Mouse (Mus musculus): ENCODE measurements around the gene Rpl22l1.
"Not testable (repeated sequence)": the region's sequence is repeated elsewhere in the genome, so short reads cannot be mapped to it uniquely, and the experiment has no call there.

The Rpl22l1 gene

DNA sequence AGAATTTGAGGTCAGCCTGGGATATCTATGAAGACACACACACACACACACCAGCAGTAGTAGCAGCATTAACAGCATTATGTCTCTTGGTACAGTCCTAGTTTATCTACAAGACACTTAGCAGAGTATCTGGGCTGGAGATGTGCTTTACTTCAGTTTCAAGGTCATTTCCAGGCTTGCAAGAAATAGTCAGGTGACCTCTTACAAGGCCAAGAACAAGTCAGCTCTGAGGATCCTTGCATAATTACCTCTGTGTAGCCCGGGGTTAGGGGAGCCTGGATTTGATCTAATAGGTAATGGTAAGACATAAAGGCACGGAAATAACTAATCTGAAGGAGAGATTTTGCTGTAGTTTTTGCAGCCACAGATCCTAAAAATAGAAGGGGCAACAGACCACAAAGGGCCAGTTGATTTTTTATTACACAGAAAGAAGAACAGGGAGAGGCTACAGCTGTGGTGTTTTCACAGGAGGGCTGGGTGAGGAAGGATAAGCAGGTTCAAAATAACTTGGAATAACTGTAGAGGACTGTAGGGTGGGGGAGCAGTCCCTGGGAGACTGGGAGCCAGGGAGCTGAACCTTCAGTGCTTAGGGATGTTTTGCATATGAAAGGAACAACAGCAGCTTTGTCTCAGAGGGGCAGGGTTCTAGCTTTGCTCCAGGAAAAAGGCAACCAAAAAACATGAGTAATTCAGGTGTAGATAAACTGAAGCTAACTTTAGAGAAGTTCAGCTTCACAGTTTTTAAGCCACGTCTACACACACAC is 36.8 kb downstream of the Rpl22l1 start:
- no peak for DNase-seq (ENCODE audit: low spot score in 2 of 2)

DNA sequence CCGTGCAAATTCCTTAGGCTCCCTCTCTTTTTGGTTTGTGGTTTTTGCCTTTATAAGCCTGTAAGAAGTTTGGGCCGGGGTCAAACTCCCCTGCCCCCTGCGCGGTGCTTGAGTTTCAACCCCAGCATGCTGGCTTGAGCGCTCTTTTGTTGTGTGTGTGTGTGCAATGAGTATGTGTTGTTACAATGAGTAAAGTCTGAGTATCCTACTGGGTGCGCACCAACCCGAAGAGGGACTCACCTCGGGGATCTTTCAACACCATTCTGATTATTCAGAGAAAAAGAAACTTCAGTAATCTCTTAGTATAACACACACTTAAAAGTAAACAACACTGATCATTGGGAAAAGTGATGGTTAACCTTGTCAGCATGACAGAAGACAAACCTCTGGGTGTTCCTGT is 38.0 kb downstream of the Rpl22l1 start:
- DNase-seq (ENCODE audit: low spot score in 2 of 2), result no peak

DNA sequence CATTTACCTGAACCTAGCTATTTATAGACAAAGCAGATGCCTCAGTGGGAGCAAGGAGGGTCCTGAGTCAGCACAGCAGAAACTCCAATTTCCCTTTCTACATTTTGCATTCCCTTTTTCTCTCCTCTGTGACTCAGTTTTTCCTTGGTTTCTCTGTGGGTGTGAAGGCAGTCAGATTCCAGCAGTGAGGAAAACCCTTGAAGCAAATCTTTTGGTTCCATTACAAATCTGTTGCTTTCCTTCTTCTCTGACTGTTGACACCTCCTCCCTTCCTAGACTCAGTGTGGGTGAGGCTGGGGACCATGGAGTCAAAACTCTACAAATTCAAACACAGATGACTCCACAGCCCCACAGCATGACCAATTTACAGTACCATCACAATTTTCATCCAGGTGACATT is 41.9 kb downstream of the Rpl22l1 start:
- DNase-seq (ENCODE audit: low spot score in 2 of 2), result no peak

DNA sequence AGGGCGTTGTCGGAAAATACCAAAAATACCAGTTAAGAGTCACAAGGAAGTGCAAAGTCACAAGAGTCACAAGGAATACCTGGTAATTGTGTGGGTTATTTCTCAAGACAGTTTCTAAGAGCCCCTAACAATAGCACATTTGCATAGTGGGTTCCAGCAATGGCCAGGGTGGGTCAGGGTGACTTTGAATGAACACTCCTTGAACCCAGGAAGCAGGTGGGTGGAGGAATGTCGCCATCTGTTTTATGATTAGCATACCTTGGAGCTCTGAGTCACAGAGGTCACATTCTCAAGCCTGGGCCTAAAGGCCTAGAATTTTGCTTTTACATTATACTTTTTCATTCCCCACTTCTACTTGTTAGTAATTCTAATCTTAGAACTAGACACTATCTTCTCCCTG is 46.9 kb downstream of the Rpl22l1 start:
- DNase-seq (ENCODE audit: low spot score in 2 of 2), result not testable (repeated sequence)

All from right cerebral cortex, postnatal 36 days (tissue).